Mouse (Mus musculus): ENCODE results near the gene Npy. TPM values are rescaled to one million over a fixed set of nuclear protein-coding genes. Genes with fewer than 3 reads are reported as not detected.
A peak's percentile ranks its signal among the peaks of the same experiment; 100 is the strongest.

The Npy gene
- polyA plus RNA-seq (2014; fragmentation: Nextera tagmentation; extraction: Ambion mirVana), result 16.0 and 23.6 TPM in 2 replicates

DNA sequence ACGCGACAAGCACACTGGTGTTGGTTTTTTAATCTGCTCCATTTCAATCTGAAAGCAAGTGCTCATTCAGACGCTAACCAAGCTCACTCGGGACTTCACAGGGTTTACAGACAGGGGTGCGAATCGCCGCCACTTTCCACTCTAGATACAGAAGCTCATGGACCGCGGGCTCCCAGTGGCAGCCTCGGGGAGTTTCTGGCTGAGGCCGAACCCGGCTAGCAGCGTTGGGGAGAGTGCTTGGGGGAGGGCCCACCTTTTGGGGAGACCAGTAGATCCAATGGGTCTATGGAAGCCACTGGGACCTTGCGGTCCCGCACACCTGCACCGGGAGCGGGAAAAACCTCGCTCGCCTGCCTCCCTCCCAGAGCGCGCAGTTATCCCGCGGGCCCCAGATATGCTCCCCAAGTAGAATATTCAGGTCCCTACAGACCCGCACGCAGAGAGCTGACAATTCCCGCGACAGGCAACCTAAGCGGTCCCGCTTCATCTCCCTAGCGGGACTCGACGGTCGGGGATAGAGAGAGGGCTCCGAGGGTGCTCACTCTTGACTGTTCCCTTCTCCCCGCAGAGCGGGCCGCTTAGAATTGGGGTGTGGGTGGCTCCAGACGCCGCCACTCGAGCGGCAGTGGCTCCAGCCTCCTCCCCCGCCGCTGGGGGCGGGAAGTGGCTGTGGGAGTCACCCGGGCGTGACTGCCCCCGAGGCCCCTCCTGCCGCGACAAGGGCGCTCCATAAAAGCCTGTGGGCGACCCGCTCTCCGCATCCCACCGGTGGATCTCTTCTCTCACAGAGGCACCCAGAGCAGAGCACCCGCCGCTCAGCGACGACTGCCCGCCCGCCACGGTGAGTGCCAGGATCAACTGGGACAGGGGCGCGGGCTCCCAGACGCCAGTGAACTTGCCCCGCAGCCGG, at the start of gene Npy:
Gene Npy, plus strand, starts transcription at position 750 of the 910 bp plus-strand sequence.
- peak within 1 kb of the TSS; percentile 44 for H3K4me3 ChIP-seq (ENCODE audit: low read length)
- H3K4me2 ChIP-seq (replicated peaks; ENCODE audit: low read depth, low read length), result peak within 1 kb of the TSS; percentile 88
- H3K27me3 ChIP-seq (ENCODE audit: control insufficient read depth, insufficient read depth, low read length), result peaks cover 57% of the 10 kb centered on the region
- ATAC-seq (ENCODE audit: low FRiP score, low TSS enrichment), result peak; percentile 87
- no peaks in the 10 kb centered on the region for H3K4me1 ChIP-seq (ENCODE audit: control insufficient read depth, insufficient read depth, low read length)
- peak within 1 kb of the TSS; percentile 45 for H3K9ac ChIP-seq (ENCODE audit: low read depth, low read length)
- WGBS, result under 1% methylated on average over 60 of the region's 66 CpGs
- no peaks in the 10 kb centered on the region for H3K9me3 ChIP-seq (ENCODE audit: control insufficient read depth, low read length)
- H3K27ac ChIP-seq (ENCODE audit: low read depth, low read length), result no peak within 1 kb of the TSS
- no peaks in the 10 kb centered on the region for H3K36me3 ChIP-seq (ENCODE audit: control insufficient read depth, insufficient read depth, low read length)

DNA sequence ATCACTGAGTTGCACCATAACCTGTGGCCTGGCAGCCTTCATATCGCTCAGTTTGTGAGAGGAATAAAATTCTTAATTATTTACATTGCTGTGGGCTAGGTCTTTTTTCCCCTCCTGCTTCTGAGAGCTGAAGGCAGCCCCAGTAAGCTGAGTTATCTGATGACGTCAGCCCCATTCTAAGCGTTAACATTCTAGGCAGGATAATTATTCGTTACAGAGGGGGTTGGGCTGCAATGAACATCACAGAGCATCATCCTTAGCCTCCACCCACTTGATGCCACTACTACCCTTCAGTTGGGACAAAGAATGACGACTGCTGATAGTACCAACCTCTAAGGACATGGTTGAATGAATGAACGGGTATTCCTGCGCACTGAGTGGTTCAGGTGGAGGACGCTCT, 47.5 kb upstream of the Npy start:
- 68% methylated on average over 8 of the region's 8 CpGs for WGBS
- no peaks in the 10 kb centered on the region for H3K36me3 ChIP-seq (ENCODE audit: control insufficient read depth, insufficient read depth, low read length)
- H3K4me1 ChIP-seq (ENCODE audit: control insufficient read depth, insufficient read depth, low read length), result 0 out of 2 replicates have a peak, but pooled peaks cover 8% of the 10 kb centered on the region
- no peak overlapping the region for H3K4me2 ChIP-seq (replicated peaks; ENCODE audit: low read depth, low read length)
- no peak overlapping the region for H3K27ac ChIP-seq (ENCODE audit: low read depth, low read length)
- no peak overlapping the region for H3K9ac ChIP-seq (ENCODE audit: low read depth, low read length)
- no peaks in the 10 kb centered on the region for H3K27me3 ChIP-seq (ENCODE audit: control insufficient read depth, insufficient read depth, low read length)
- no peak for ATAC-seq (ENCODE audit: low FRiP score, low TSS enrichment)
- no peaks in the 10 kb centered on the region for H3K9me3 ChIP-seq (ENCODE audit: control insufficient read depth, low read length)
- H3K4me3 ChIP-seq (ENCODE audit: low read length), result no peak overlapping the region

DNA sequence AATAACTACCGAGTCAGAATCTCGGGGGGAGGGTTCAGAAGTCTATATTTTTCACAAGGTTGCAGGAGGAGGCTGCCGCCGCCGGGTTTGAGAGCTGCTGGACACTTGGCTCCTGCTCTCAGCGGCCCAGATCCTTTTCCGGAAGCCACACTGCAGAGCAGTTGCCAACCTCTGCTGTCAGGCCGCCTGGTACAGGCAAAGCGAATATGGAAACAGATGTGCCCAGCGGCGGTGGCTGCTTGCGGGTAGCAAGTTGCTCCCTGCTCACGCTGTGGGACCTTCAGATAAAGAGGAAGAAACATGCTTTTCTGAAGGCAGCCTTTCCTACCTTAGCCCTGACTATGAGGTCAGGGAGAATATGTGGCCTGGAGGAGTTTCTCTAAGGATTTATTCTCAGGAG, 44.4 kb upstream of the Npy start:
- no peak for ATAC-seq (ENCODE audit: low FRiP score, low TSS enrichment)
- H3K4me2 ChIP-seq (replicated peaks; ENCODE audit: low read depth, low read length), result no peak overlapping the region
- H3K27ac ChIP-seq (ENCODE audit: low read depth, low read length), result no peak overlapping the region
- WGBS, result 63% methylated on average over 13 of the region's 13 CpGs
- no peak overlapping the region for H3K4me3 ChIP-seq (ENCODE audit: low read length)
- 0 out of 2 replicates have a peak, but pooled peaks cover 8% of the 10 kb centered on the region for H3K4me1 ChIP-seq (ENCODE audit: control insufficient read depth, insufficient read depth, low read length)
- no peaks in the 10 kb centered on the region for H3K27me3 ChIP-seq (ENCODE audit: control insufficient read depth, insufficient read depth, low read length)
- H3K9ac ChIP-seq (ENCODE audit: low read depth, low read length), result no peak overlapping the region
- H3K36me3 ChIP-seq (ENCODE audit: control insufficient read depth, insufficient read depth, low read length), result no peaks in the 10 kb centered on the region
- H3K9me3 ChIP-seq (ENCODE audit: control insufficient read depth, low read length), result no peaks in the 10 kb centered on the region

DNA sequence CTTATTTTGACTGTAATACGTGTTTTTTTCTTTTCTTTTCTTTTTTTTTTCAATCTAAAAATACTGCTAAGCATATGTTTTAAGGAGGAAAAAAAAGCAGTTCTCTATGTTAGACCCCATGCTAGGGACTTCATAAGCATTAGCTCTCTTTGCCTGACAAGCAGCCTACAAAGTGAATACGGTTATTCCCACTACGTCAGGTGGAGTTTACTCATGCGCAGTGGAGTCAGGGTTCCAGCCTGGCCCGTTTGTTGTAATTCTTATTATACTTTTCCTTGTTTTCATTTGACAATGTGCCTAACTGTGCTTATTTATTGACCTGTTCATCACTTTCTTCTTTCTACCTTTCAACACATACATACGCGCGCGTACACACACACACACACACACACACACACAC, 43.8 kb upstream of the Npy start:
- Histone ChIP-seq H3K4me3 (ENCODE audit: low read length) (no peak overlapping the region), H3K4me2 (replicated peaks; ENCODE audit: low read depth, low read length) (no peak overlapping the region), H3K4me1 (ENCODE audit: control insufficient read depth, insufficient read depth, low read length) (0 out of 2 replicates have a peak, but pooled peaks cover 8% of the 10 kb centered on the region), H3K9ac (ENCODE audit: low read depth, low read length) (no peak overlapping the region), H3K27ac (ENCODE audit: low read depth, low read length) (no peak overlapping the region), H3K27me3 (ENCODE audit: control insufficient read depth, insufficient read depth, low read length) (no peaks in the 10 kb centered on the region), H3K36me3 (ENCODE audit: control insufficient read depth, insufficient read depth, low read length) (no peaks in the 10 kb centered on the region), H3K9me3 (ENCODE audit: control insufficient read depth, low read length) (no peaks in the 10 kb centered on the region)
- 79% methylated on average over 9 of the region's 9 CpGs for WGBS
- no peak for ATAC-seq (ENCODE audit: low FRiP score, low TSS enrichment)

DNA sequence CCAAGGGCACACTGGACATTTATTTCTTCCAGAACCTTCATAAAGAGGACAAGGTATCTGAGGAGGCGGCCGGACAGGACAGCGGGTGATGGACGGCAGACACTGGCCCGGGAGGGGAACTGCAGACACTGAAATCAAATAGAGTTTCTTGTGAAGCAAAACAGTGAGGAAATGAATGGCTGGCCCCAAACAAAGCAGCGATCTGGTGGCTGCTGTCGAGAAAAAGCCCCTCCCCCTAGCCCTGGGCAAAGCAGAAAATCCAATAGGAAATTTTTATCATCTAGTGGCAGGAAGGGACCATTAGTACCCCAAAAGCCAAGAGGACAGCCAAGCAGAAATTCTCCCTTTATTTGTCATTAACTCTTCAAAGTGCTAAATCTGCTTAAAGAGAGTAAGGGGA, 42.9 kb upstream of the Npy start:
- Histone ChIP-seq H3K27ac (ENCODE audit: low read depth, low read length) (no peak overlapping the region), H3K9ac (ENCODE audit: low read depth, low read length) (no peak overlapping the region), H3K4me2 (replicated peaks; ENCODE audit: low read depth, low read length) (peak overlapping the region; percentile 3; the same call in 1 of the 2 replicates), H3K27me3 (ENCODE audit: control insufficient read depth, insufficient read depth, low read length) (no peaks in the 10 kb centered on the region), H3K4me1 (ENCODE audit: control insufficient read depth, insufficient read depth, low read length) (0 out of 2 replicates have a peak, but pooled peaks cover 8% of the 10 kb centered on the region), H3K4me3 (ENCODE audit: low read length) (no peak overlapping the region), H3K36me3 (ENCODE audit: control insufficient read depth, insufficient read depth, low read length) (no peaks in the 10 kb centered on the region), H3K9me3 (ENCODE audit: control insufficient read depth, low read length) (no peaks in the 10 kb centered on the region)
- no peak for ATAC-seq (ENCODE audit: low FRiP score, low TSS enrichment)
- WGBS, result 23% methylated on average over 7 of the region's 7 CpGs

DNA sequence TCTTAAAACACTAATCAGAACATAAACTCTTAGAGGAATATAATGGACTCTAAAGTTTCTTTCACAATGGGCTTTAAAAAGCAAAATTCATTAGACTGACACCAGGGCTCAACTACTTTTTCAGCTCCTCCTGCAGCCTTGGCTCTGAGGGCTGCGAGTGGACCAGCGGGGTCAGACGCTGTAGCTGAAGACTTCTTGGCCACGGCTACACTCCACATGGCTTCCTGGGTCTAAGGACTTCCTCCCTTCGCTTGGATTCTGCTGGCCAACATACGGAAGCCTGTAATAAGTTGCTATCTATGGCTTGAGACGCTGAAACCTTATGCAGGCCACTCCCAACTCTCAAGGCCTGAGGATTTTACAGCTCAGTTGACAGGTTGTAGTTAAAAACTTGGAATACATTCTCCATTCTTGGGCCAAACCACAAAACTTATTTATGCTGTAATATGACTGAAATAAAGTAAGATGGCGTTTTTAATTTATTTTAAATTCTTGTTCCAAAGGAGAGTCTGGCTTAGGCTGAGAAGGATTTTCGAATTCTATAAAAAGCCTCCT, 41.6 kb upstream of the Npy start:
- Histone ChIP-seq H3K9me3 (ENCODE audit: control insufficient read depth, low read length) (no peaks in the 10 kb centered on the region), H3K27me3 (ENCODE audit: control insufficient read depth, insufficient read depth, low read length) (no peaks in the 10 kb centered on the region), H3K4me3 (ENCODE audit: low read length) (no peak overlapping the region), H3K9ac (ENCODE audit: low read depth, low read length) (no peak overlapping the region), H3K4me1 (ENCODE audit: control insufficient read depth, insufficient read depth, low read length) (0 out of 2 replicates have a peak, but pooled peaks cover 8% of the 10 kb centered on the region), H3K4me2 (replicated peaks; ENCODE audit: low read depth, low read length) (no peak overlapping the region), H3K27ac (ENCODE audit: low read depth, low read length) (no peak overlapping the region), H3K36me3 (ENCODE audit: control insufficient read depth, insufficient read depth, low read length) (no peaks in the 10 kb centered on the region)
- WGBS, result 86% methylated on average over 9 of the region's 9 CpGs
- no peak for ATAC-seq (ENCODE audit: low FRiP score, low TSS enrichment)

DNA sequence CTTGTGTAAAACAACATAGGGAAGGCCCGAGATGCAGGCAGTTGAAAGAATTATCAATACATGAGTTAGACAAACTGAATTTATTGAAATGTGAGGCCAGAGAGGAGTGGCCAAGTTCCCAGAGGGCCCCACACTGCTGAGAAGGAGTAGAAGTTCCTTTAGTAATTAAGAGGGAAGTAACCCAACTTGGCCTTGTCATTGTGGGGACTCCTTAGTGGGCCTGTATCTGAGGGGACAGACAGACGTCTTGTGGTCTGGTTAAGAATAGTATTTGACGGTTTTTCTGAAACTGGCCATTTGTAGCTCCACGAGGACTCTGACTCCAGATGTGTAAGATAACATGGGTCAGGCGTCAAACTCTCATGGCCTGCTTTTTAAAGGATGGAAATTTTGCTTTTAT, 40.7 kb upstream of the Npy start:
- 84% methylated on average over 5 of the region's 5 CpGs for WGBS
- Histone ChIP-seq H3K9me3 (ENCODE audit: control insufficient read depth, low read length) (no peaks in the 10 kb centered on the region), H3K4me1 (ENCODE audit: control insufficient read depth, insufficient read depth, low read length) (0 out of 2 replicates have a peak, but pooled peaks cover 8% of the 10 kb centered on the region), H3K36me3 (ENCODE audit: control insufficient read depth, insufficient read depth, low read length) (no peaks in the 10 kb centered on the region), H3K9ac (ENCODE audit: low read depth, low read length) (no peak overlapping the region), H3K4me2 (replicated peaks; ENCODE audit: low read depth, low read length) (no peak overlapping the region), H3K27me3 (ENCODE audit: control insufficient read depth, insufficient read depth, low read length) (no peaks in the 10 kb centered on the region), H3K4me3 (ENCODE audit: low read length) (no peak overlapping the region), H3K27ac (ENCODE audit: low read depth, low read length) (no peak overlapping the region)
- no peak for ATAC-seq (ENCODE audit: low FRiP score, low TSS enrichment)

DNA sequence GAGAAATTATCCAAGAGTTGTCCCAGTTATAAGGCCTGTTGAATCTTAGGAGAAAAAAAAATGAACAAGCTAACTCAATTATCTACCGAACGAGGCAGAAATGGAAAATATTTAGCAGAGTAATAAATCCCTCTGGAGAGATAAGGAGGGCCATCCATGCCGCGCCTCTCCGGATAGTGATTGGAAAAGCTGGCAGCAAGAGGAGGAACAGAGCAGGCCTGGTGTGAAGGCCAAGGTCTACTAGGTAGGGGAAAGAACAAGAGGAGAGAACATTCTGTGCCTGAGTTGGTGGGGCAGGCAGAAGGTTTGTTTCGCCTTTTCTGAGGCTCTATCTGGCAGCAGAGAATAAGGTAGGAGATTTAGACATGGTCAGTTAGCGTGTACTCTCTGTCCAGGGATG, 39.8 kb upstream of the Npy start:
- H3K4me1 ChIP-seq (ENCODE audit: control insufficient read depth, insufficient read depth, low read length), result 0 out of 2 replicates have a peak, but pooled peaks cover 8% of the 10 kb centered on the region
- no peak overlapping the region for H3K27ac ChIP-seq (ENCODE audit: low read depth, low read length)
- no peak overlapping the region for H3K9ac ChIP-seq (ENCODE audit: low read depth, low read length)
- no peak overlapping the region for H3K4me3 ChIP-seq (ENCODE audit: low read length)
- H3K36me3 ChIP-seq (ENCODE audit: control insufficient read depth, insufficient read depth, low read length), result no peaks in the 10 kb centered on the region
- no peak overlapping the region for H3K4me2 ChIP-seq (replicated peaks; ENCODE audit: low read depth, low read length)
- no peaks in the 10 kb centered on the region for H3K9me3 ChIP-seq (ENCODE audit: control insufficient read depth, low read length)
- ATAC-seq (ENCODE audit: low FRiP score, low TSS enrichment), result no peak
- WGBS, result 82% methylated on average over 7 of the region's 7 CpGs
- no peaks in the 10 kb centered on the region for H3K27me3 ChIP-seq (ENCODE audit: control insufficient read depth, insufficient read depth, low read length)

GRCm38 (mm10) chr6:49792524-49792923, 30.0 kb upstream of the Npy start:
- Histone ChIP-seq H3K4me2 (replicated peaks; ENCODE audit: low read depth, low read length) (no peak overlapping the region), H3K27me3 (ENCODE audit: control insufficient read depth, insufficient read depth, low read length) (no peaks in the 10 kb centered on the region), H3K36me3 (ENCODE audit: control insufficient read depth, insufficient read depth, low read length) (no peaks in the 10 kb centered on the region), H3K4me1 (ENCODE audit: control insufficient read depth, insufficient read depth, low read length) (no peaks in the 10 kb centered on the region), H3K4me3 (ENCODE audit: low read length) (no peak overlapping the region), H3K27ac (ENCODE audit: low read depth, low read length) (no peak overlapping the region; the same call in 1 of the 2 replicates), H3K9ac (ENCODE audit: low read depth, low read length) (no peak overlapping the region), H3K9me3 (ENCODE audit: control insufficient read depth, low read length) (no peaks in the 10 kb centered on the region; the same call in 1 of the 2 replicates)
- peak; percentile 87 for ATAC-seq (ENCODE audit: low FRiP score, low TSS enrichment)
- 49% methylated on average over 12 of the region's 12 CpGs for WGBS

All from kidney, embryonic 14.5 days (tissue).